ENCODE assay signal across 15 mouse cellular contexts in genomic region chr5:20918967-20919366, GRCm38 (mm10). TPM values are rescaled to one million over a fixed set of nuclear protein-coding genes. Genes with fewer than 3 reads are reported as not detected.
DNase-seq lines count a peak whose midpoint lies in the region; TF ChIP-seq lines count a peak whose summit lies in the region.
"Had no signal": no experiment of that assay in that cellular context is flagged by ENCODE, and none has a peak within 500 bp of the region (broad histone marks: within the 10 kb centered on the region; RNA-seq: fewer than 3 reads in every experiment).

No protein-coding gene starts in this region.

- in situ Hi-C loops in ES-E14 (cut with MboI; ENCODE audit: low sequenced_read_pairs in 2 of 2, unreplicated experiment in 2 of 2), result no loop called here

- no peak overlapping the region for H3K27ac ChIP-seq in ES-E14 (ENCODE audit: insufficient read depth, low read depth, low read length, poor library complexity, severe bottlenecking)
- H3K27ac ChIP-seq: embryonic facial prominence, embryonic 10.5 days; embryonic facial prominence, embryonic 12.5 days; forebrain, embryonic 10.5 days; forebrain, embryonic 12.5 days had no signal

- peaks cover 3% of the 10 kb centered on the region; the same call in 1 of the 2 replicates for H3K36me3 ChIP-seq in ES-E14 (ENCODE audit: control insufficient read depth, insufficient read depth, low read length, poor library complexity, severe bottlenecking)
- H3K36me3 ChIP-seq: embryonic facial prominence, embryonic 12.5 days; forebrain, embryonic 12.5 days had no signal

- H3K9me3 ChIP-seq in ES-E14 (ENCODE audit: control insufficient read depth, insufficient read depth, low read depth, low read length), result no peaks in the 10 kb centered on the region
- H3K9me3 ChIP-seq: embryonic facial prominence, embryonic 10.5 days; embryonic facial prominence, embryonic 12.5 days; forebrain, embryonic 10.5 days; forebrain, embryonic 12.5 days had no signal

- H3K4me1 ChIP-seq in ES-E14 (ENCODE audit: control insufficient read depth in 2 of 2, insufficient read depth in 2 of 2, low read length in 2 of 2, poor library complexity in 1 of 2), result no peaks in the 10 kb centered on the region; a peak in 1 of 4 replicates
- H3K4me1 ChIP-seq: embryonic facial prominence, embryonic 10.5 days; embryonic facial prominence, embryonic 12.5 days; forebrain, embryonic 10.5 days; forebrain, embryonic 12.5 days had no signal

- H3K4me3 ChIP-seq in ES-E14 (ENCODE audit: insufficient read depth in 1 of 2, low read depth in 1 of 2, low read length in 2 of 2, poor library complexity in 1 of 2, severe bottlenecking in 1 of 2), result no peak overlapping the region
- H3K4me3 ChIP-seq: embryonic facial prominence, embryonic 10.5 days; embryonic facial prominence, embryonic 12.5 days; forebrain, embryonic 10.5 days; forebrain, embryonic 12.5 days had no signal

- DNase-seq in kidney, adult 9 months, result peak; percentile 49
- no peak for DNase-seq in kidney, adult 8-10 months
- DNase-seq in ES-E14 (ENCODE audit: low read depth, low spot score), result no peak
- DNase-seq in gastrocnemius, postnatal 36 days, result no peak
- DNase-seq in thymus, postnatal 4 days, result no peak
- DNase-seq: adrenal gland, adult 8-10 months; adrenal gland, postnatal 14 days; adrenal gland, postnatal 36 days; cerebellum, adult 11-12 months; cerebellum, adult 9-10 months; cerebellum, postnatal 25 days had no signal

- no peak overlapping the region for H3K9ac ChIP-seq in ES-E14 (ENCODE audit: insufficient read depth, low read depth, low read length, poor library complexity, severe bottlenecking)
- H3K9ac ChIP-seq: embryonic facial prominence, embryonic 12.5 days; forebrain, embryonic 12.5 days had no signal

- intact Hi-C loops in gastrocnemius, postnatal 36 days (cut with DNase I), result loop anchor here (10.0 kb wide), 1 partner anchor 226 kb away; no protein-coding TSS in a partner anchor

TF ChIP-seq in ES-E14, 5 proteins besides CTCF, POLR2A, EP300 and RAD21:
- TF ChIP-seq CHD2 (IDR thresholded peaks at IDR 0.05; ENCODE audit: low read depth, low read length) (no peak), ZC3H11A (IDR thresholded peaks at IDR 0.05; ENCODE audit: borderline replicate concordance, low read depth, low read length) (no peak), HCFC1 (IDR thresholded peaks at IDR 0.05; ENCODE audit: borderline replicate concordance, insufficient read depth, low read length) (no peak), MAFK (IDR thresholded peaks at IDR 0.05; ENCODE audit: insufficient read depth, low read depth, low read length) (peak; percentile 92)
TF ChIP-seq in ES-E14: peak in this region for 1.

RNA-seq across cellular contexts. Expression of gene Tmem60, which starts 37.0 kb away (rescaled TPM):
- 16.5 and 19.1 TPM in 2 replicates for total RNA-seq in ES-E14 (2012; rRNA removed)
- 10 to 100 TPM; 13.6 to 17.6 TPM for total RNA-seq in gastrocnemius, postnatal 36 days (2021)

RNA-seq across cellular contexts. Expression of gene Phtf2, which starts 37.0 kb away (rescaled TPM):
- 44.9 and 58.5 TPM in 2 replicates for total RNA-seq in ES-E14 (2012; rRNA removed)
- total RNA-seq in gastrocnemius, postnatal 36 days (2021), result 100 to 1,000 TPM; 146 to 180 TPM

RNA-seq across cellular contexts. Expression of gene Rsbn1l, which starts 37.2 kb away (rescaled TPM):
- 8.6 and 10.3 TPM in 2 replicates for total RNA-seq in ES-E14 (2012; rRNA removed)
- 1 to 10 TPM; 7.0 to 8.9 TPM for total RNA-seq in gastrocnemius, postnatal 36 days (2021)
